Mouse (Mus musculus): ENCODE data around the gene Syne3. TPM values are rescaled to one million over a fixed set of nuclear protein-coding genes. Genes with fewer than 3 reads are reported as not detected.

The Syne3 gene
- total RNA-seq, 2 experiments from 2014 or later = 9.1 to 9.5 TPM

- no peak for DNase-seq
Measured at GRCm38 (mm10) chr12:104969618-104970017, 40.0 kb downstream of the Syne3 start.

- peak; percentile 37 for DNase-seq
Measured at GRCm38 (mm10) chr12:104969177-104969576, 40.4 kb downstream of the Syne3 start.

DNA sequence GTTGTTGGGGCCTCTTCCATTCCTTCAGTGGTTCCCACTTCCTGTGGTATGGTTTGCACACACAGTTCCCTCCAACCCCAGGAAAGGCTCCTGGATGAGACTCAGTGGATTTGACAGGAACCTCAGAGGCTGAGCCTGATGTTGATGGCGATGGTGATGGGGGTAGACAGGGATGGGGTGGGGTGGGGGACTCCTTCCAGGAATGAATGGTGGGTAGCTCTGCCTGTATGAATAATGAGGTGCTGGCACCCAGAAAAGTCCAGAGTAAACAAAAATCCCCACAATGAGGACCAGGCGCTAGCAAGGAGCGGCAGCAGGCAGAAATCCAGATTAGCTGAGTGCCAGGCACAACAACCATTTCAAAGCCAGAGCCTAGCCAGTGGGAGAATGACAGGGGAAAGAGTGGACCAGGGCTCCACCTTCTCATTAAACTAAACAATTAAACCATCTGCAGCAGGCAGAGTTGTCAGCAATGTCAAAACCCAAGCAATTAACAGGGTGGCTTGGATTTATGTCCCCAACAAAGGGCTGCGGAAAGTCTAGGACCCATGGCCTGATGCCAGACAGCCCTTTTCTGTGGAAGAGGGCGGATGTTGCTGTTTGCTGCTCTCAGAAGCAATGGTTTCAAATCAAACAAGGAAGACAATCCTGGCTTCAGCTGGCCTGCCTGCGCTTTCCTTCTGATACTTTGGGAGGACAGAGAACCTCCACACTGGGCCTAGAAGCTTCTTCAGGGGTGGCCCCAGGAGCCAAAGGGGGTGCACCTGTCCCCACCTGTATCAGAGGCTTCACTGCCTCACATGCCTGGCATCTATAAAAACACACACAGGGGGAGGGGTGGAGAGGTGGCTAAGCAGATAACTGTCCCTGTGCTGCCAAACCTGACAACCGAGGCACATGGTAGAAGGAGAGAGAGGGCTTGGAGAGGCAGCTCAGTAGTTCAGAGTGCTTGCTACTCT, 44.4 kb downstream of the Syne3 start:
- no peak for DNase-seq

DNA sequence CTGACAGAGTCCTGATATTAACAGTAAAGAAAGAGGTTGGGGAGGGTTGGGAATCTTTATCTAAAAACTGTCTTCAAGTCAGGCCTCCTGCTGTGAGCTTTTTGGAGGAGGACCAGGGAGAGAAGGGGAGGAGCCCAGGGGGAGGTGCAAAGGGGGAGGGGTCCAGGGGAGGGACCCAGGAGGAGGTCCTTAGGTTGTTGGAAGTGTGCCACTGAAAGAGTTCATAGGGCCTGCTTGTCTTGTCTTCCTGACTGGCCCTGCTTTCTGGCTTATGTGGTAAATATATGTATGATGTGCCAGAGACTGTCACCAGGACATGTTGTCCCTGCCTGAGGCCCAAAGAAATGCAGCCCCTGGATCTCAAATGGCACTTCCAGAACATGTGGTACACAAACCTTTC, 49.2 kb downstream of the Syne3 start:
- DNase-seq = no peak

GRCm38 (mm10) chr12:104959966-104960365, 49.6 kb downstream of the Syne3 start:
- DNase-seq = no peak

GRCm38 (mm10) chr12:104958263-104958662, 51.3 kb downstream of the Syne3 start:
- no peak for DNase-seq

DNA sequence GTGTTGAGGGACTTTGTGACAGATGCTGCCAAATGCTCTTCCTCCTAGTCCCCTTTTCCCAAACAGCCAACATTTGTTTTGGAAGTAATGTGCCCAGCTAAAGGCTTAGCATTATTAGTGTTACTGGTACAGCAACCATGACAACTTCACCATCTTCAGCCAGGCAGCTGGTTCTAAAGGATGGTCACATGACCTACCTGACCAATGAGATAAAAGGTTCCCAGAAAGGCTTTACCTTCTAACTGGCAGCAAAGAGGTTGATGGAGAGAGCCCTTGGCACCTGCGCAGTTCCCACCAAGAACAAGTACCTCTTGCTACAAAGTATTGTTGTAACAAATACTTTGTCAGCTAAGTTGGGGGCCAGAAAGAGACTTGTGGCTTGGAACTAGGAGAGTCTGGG, 52.4 kb downstream of the Syne3 start:
- DNase-seq = no peak

- DNase-seq = no peak
Measured at GRCm38 (mm10) chr12:104956406-104956805, 53.2 kb downstream of the Syne3 start.

DNA sequence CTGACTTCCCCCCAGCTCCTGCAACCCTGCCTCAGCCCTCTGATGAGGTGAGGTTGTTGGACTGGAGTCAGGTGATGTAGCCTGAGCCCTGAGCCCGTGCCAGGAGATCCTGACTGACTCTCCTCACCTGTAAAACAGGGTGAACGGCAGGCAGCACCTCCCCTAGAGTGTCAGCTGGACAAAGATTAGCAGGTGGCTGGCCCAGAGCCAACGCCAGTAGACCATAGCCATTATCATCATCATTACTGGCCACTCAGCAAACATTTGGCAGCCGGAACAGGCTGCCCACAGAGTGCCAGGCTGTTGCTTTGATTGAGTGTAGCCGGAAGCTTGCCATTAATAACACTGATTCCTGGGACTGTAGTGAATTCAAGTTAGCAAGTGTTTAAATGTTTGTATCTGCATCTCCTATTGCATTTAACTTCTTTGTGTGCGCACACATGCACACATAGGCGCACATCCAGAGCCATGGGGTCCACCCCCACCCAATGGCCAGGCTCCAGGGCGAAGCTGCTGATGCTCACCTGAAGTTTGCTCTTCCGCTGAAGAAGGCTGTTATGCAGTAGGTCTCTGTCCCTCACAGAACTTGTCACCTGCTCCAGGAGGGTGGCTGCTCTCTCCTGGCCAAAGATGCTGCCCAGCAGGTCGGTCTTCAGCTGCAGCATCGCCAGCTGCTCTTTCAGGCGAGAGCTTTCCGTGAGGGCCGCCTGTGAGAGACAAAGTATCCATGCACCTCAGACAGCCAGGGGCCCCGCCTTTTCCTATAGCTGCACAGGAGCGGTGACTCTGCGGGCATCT, 54.4 kb downstream of the Syne3 start:
- DNase-seq = no peak

DNA sequence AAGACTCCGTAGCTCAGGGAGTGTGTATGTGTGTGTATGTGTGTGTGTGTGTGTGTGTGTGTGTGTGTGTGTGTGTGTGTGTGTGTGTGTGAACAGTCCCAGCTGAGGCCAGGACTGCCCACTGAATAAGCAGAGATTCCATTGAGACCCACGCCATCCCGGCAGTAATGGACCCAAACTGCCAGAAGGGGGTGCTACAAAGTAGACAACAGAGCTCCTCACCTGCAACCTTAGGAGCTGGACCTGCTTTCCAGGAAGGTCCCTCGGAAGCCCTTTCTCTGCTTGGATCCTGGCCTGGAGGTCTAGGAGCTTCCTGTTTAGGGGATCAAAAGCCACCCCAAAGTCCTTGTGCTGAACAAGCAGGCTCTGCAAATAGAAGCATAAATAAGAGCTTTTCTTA, 55.7 kb downstream of the Syne3 start:
- DNase-seq = peak; percentile 80

GRCm38 (mm10) chr12:104952458-104952857, 57.2 kb downstream of the Syne3 start:
- peak; percentile 88 for DNase-seq

- no peak for DNase-seq
Measured at GRCm38 (mm10) chr12:104947911-104948310, 61.7 kb downstream of the Syne3 start.

DNA sequence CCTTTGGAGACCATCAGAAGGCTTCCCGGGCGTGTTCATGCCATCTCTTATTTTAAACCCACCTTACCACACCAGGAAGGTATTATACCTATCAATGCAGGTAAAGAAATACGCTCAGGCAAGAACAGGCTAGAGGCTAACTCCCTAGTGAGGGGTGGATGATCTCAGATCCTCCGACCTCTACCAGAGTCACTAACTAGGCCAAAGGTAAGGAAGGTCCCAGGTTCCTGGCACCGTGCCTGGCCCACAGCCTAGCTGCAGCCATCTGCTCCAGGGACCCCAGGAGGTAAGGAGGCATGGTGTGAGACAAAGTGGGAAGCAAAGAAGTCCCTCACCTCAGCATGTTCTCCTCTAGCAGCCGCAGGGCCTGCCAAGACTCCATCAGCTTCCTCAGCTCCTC, 63.4 kb downstream of the Syne3 start:
- no peak for DNase-seq

DNA sequence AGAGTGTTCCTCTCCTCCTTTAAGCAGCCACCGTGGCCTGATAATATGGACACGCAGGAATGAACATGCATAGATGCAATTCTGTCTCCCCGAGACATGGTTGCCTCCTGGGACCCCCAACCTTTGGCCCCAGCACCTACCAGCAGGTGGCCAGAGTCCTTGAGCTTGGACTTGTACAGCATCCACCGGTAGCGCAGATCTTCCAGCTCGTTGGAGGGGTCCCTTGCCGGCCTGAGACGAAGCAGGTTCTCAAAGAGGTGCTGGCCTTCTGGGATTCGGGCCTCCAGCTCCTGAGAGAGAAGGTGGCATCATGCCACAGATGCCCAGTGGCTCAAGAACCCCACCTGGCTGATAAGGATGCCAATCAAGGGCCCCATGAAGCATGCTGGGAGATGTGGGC, 69.1 kb downstream of the Syne3 start:
- no peak for DNase-seq

GRCm38 (mm10) chr12:104940027-104940386, 69.6 kb downstream of the Syne3 start:
- DNase-seq = no peak

DNA sequence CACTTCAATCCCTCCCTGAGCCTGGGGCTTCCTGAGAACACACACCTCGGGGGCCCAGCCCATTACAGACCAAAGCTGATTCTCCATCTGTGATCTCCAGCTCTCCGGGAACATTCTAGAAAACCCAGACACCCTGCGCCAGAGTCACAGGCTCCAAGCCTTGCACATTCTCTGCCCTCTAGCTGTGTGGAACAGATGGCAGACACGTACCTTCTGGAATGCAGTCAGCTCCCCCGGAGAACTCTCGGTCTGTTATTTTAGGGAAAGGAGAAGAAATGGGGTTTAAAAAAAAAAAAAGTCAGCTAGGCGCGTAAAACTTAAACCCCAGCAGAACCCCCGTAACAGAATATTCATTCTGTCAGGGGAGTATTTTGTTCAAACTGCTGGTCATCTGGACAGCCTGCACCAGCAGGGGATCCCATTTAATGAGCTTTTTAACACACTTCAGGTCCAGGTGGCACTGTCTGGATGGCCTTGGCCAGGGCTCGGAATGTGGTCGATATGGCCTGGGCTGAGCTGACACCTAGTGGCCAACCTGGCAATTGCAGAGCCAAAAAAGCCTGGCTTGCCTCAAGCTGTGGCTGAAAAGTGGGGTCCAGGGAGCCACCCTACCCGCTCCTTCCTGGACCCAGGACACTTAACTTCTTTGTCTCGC, 70.1 kb downstream of the Syne3 start:
- peak; percentile 83 for DNase-seq

GRCm38 (mm10) chr12:104938935-104939334, 70.7 kb downstream of the Syne3 start:
- DNase-seq = no peak

DNA sequence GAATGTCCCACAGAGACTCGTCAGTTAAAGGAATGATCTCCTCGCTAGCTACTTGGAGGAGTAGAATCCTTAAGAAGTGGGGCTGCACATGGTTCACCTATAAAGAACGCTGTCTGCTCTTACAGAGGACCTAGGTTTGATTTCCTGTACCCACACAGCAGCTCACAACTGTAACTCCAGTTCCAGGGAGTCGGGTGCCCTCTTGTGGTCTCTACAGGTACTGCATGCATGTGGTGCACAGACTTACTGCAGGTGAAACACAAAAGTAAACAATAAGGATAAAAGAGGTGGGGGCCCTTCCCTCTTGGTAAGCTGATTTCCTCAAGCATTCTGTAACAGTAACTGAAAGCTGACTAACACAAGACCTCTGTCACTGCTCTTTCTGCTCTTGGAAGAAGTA, 73.4 kb downstream of the Syne3 start:
- DNase-seq = peak; percentile 61

DNA sequence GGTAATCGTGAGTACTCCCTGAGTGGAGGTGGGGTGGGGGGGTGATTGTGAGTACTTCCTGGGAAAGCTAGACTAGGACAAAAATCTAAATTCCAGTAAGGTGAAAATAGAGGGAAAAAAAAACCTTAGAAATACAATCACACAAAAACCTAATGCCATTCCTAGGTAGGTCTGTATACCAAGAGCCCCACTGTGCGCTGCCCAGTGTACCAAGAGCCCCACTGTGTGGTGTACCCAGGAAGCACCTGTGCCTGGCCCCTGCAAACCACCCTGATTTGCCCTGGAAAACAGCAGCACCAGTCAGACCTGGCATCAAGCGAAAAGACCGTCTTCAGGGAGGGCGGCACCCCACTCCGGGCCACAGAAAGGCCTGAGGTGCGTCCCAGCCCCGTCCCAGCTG, 74.5 kb downstream of the Syne3 start:
- no peak for DNase-seq

GRCm38 (mm10) chr12:104933800-104934199, 75.8 kb downstream of the Syne3 start:
- no peak for DNase-seq

DNA sequence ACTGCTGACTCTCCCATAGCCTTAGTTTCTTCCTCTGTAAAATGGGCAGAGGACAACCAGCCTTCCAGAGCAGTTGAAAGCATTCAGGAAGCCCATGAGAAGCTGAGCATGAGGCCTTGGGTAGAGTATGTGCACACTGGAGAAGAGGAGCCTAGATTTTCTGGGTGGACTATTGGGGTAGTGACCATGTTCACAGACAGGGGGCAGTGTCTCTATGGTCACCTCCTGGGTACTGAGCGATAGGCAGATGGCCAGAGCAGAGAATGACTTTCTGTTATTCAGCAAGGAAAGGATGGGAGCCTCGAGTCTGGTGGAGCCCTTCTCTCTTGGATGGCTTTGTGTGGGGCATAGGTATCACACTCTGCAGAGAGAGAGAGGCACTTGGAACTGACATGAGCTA, 76.4 kb downstream of the Syne3 start:
- no peak for DNase-seq

DNA sequence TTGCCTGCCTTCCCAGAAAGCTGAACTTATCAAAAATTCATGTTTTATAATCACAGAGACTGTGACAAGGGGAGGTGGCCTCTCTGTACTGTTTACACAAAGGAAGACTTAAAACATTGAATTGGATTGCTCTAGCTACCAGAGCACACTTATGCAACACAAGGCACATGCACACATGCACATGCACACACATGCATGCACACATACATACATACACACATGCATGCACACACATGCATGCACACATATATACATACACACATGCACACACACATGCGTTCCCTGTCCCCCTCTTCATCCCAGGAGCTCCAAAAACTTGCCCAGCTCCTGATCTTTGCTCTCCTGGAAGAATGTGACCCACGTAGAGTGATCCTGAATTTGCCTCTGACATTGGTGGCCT, 83.8 kb downstream of the Syne3 start:
- no peak for DNase-seq

- no peak for DNase-seq
Measured at GRCm38 (mm10) chr12:104925035-104925434, 84.6 kb downstream of the Syne3 start.
